Mouse (Mus musculus): ENCODE data around the gene Pemt.

DNA sequence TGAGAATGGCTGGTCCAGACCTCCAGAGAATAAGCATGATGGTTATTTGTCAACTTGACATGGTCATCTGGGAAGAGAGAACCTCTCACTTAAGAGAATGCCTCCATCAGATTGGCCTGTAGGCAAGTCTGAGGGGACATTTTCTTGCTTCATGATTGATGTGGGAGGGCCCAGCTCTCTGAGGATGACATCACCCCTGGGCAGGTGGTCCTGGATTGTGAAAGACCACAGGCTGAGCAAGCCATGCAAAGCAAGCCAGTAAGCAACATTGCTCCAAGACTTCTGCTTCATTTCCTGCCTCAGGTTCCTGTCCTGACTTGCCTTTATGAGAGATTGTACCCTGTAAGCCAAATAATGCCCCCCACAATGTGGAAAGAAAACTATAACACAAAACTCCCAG is 26.8 kb upstream of the Pemt start:
- TF ChIP-seq POLR2A (IDR thresholded peaks at IDR 0.05; ENCODE audit: low read depth, low read length) (no peak), CTCF (IDR thresholded peaks at IDR 0.05; ENCODE audit: extremely low read depth, insufficient read depth, insufficient read length, insufficient replicate concordance) (no peak)
